Mouse (Mus musculus): ENCODE results near the gene Nlk.

GRCm38 (mm10) chr11:78664853-78665252, 32.3 kb downstream of the Nlk start:
- TF ChIP-seq EP300 (IDR thresholded peaks at IDR 0.05; ENCODE audit: low read depth) (no peak), CTCF (IDR thresholded peaks at IDR 0.05; ENCODE audit: low read depth) (no peak)

Data from liver, embryonic 14.5 days (tissue).